Mouse (Mus musculus) G1E (cell line): ENCODE data around the gene Susd2.

ENCODE experiments used
- CTCF ChIP-seq: IDR thresholded peaks from 2 replicates; pipeline ENCODE4 v1.5.1; 2012; ENCODE audit warnings: low read depth, low read length, inconsistent platforms, mixed read lengths
- GATA1 ChIP-seq: IDR thresholded peaks from 2 replicates; pipeline ENCODE4 v1.6.1; 2012; ENCODE audit warnings: borderline replicate concordance, low read length, inconsistent platforms, mixed read lengths
- GATA2 ChIP-seq: IDR thresholded peaks from 2 replicates; pipeline ENCODE4 v1.6.1; 2012; ENCODE audit warnings: low read depth, low read length, inconsistent platforms, borderline replicate concordance
- POLR2AphosphoS5 ChIP-seq: IDR thresholded peaks from 2 replicates; pipeline ENCODE4 v1.6.1; 2012; ENCODE audit warnings: low read depth, low read length, inconsistent platforms; ENCODE audit not compliant: insufficient replicate concordance
- TAL1 ChIP-seq: conservative IDR thresholded peaks from 2 replicates; pipeline ENCODE4 v1.6.1; 2012; ENCODE audit warnings: low read depth, low read length, inconsistent platforms, mixed read lengths

GRCm38 (mm10) chr10:75637711-75638110 is 6.1 kb downstream of the Susd2 start:
- no peak for TF ChIP-seq CTCF
- no peak for TF ChIP-seq GATA2
- TF ChIP-seq POLR2AphosphoS5: no peak
- no peak for TF ChIP-seq TAL1
- TF ChIP-seq GATA1: no peak
